Mouse (Mus musculus): ENCODE results near the gene Arhgap24.

GRCm38 (mm10) chr5:102728531-102728930 is 247.3 kb downstream of the Arhgap24 start:
- no peak for TF ChIP-seq POLR2AphosphoS2 (IDR thresholded peaks at IDR 0.05; ENCODE audit: insufficient read length, low read depth)
- no peak for TF ChIP-seq POLR2A (IDR thresholded peaks at IDR 0.05; ENCODE audit: insufficient read length, low read depth)
- no peak for TF ChIP-seq E2F4 (IDR thresholded peaks at IDR 0.05; ENCODE audit: insufficient read depth)
- TF ChIP-seq MAX (IDR thresholded peaks at IDR 0.05; ENCODE audit: low read depth) = no peak
- TF ChIP-seq USF1 (IDR thresholded peaks at IDR 0.05; ENCODE audit: low read depth) = no peak
- TF ChIP-seq MYOG (IDR thresholded peaks at IDR 0.05; ENCODE audit: control insufficient read depth in 1 of 3, insufficient read depth in 1 of 3, insufficient read length in 2 of 3, low read depth in 2 of 3) = no peak
- no peak for TF ChIP-seq CEBPB (IDR thresholded peaks at IDR 0.05; ENCODE audit: insufficient read depth, poor library complexity, severe bottlenecking)
- TF ChIP-seq TCF3 (IDR thresholded peaks at IDR 0.05; ENCODE audit: insufficient read length, low read depth) = no peak
- no peak for TF ChIP-seq TCF12 (IDR thresholded peaks at IDR 0.05; ENCODE audit: insufficient read depth, poor library complexity, severe bottlenecking)

Data from myocyte (in vitro differentiated cells).